Mouse (Mus musculus) embryonic facial prominence, embryonic 11.5 days (tissue): ENCODE measurements around the gene Nags. TPM values are rescaled to one million over a fixed set of nuclear protein-coding genes. Genes with fewer than 3 reads are reported as not detected.
"Not testable (repeated sequence)": the region's sequence is repeated elsewhere in the genome, so short reads cannot be mapped to it uniquely, and the experiment has no call there.

Source experiments
- ATAC-seq: fragments of 200-750 bp; cut with Nextera tagmentation; replicated peaks from 2 replicates; pipeline ENCODE4 v1.8.0; 2017; ENCODE audit warnings: low read depth; ENCODE audit not compliant: insufficient number of reproducible peaks, low FRiP score, low TSS enrichment
- DNase-seq: peaks from one replicate; pipeline ENCODE4 v3.0.0-alpha.2; 2015; ENCODE audit warnings: low spot score
- H3K27ac ChIP-seq: fragments of 300-500 bp; sonication (generic); replicated peaks from 2 replicates; pipeline ENCODE4 v1.5.1; 2014; ENCODE audit warnings: mild to moderate bottlenecking, low read depth, low read length, control low read depth
- H3K27me3 ChIP-seq: fragments of 300-500 bp; sonication (generic); 2 replicates; pipeline ENCODE4 v1.6.1; 2014; ENCODE audit warnings: mild to moderate bottlenecking, low read length, moderate library complexity, mixed read lengths; ENCODE audit not compliant: control insufficient read depth, insufficient read depth
- H3K36me3 ChIP-seq: fragments of 300-500 bp; sonication (generic); replicated peaks from 2 replicates; pipeline ENCODE4 v1.6.1; 2014; ENCODE audit warnings: low read depth, mild to moderate bottlenecking, low read length, moderate library complexity, mixed read lengths; ENCODE audit not compliant: control insufficient read depth, insufficient read depth
- H3K4me1 ChIP-seq: fragments of 300-500 bp; sonication (generic); 2 replicates; pipeline ENCODE4 v1.6.1; 2014; ENCODE audit warnings: low read length, mixed read lengths; ENCODE audit not compliant: control insufficient read depth, insufficient read depth
- H3K4me2 ChIP-seq: fragments of 300-500 bp; sonication (generic); 2 replicates; pipeline ENCODE4 v1.6.1; 2014; ENCODE audit warnings: low read depth, mild to moderate bottlenecking, control low read depth, low read length, moderate library complexity
- H3K4me3 ChIP-seq: fragments of 300-500 bp; sonication (generic); 2 replicates; pipeline ENCODE4 v1.5.1; 2014; ENCODE audit warnings: low read depth, low read length, control low read depth
- H3K9ac ChIP-seq: fragments of 300-500 bp; sonication (generic); replicated peaks from 2 replicates; pipeline ENCODE4 v1.6.1; 2014; ENCODE audit warnings: mild to moderate bottlenecking, control low read depth, low read length
- H3K9me3 ChIP-seq: fragments of 300-500 bp; sonication (generic); replicated peaks from 2 replicates; pipeline ENCODE4 v1.6.1; 2016; ENCODE audit warnings: mild to moderate bottlenecking, low read length, inconsistent platforms, mixed read lengths; ENCODE audit not compliant: control insufficient read depth
- WGBS: fragments of 180-500 bp; shearing (Covaris S2); extraction: QIAGEN DNeasy Blood & Tissue Kit; methylation state at CpG from one replicate; pipeline ENCODE4 v1.1.7; 2014; 5-methylcytosine and 5-hydroxymethylcytosine counted together
- polyA plus RNA-seq: library from polyadenylated mRNA; unstranded; fragments of >200 nt; fragmentation: Nextera tagmentation; extraction: Ambion mirVana; gene quantifications from 2 replicates; pipeline ENCODE4 v1.2.1, GENCODE M21; 2014

The Nags gene
- polyA plus RNA-seq, 1 experiment from 2014 or later, result not detected

DNA sequence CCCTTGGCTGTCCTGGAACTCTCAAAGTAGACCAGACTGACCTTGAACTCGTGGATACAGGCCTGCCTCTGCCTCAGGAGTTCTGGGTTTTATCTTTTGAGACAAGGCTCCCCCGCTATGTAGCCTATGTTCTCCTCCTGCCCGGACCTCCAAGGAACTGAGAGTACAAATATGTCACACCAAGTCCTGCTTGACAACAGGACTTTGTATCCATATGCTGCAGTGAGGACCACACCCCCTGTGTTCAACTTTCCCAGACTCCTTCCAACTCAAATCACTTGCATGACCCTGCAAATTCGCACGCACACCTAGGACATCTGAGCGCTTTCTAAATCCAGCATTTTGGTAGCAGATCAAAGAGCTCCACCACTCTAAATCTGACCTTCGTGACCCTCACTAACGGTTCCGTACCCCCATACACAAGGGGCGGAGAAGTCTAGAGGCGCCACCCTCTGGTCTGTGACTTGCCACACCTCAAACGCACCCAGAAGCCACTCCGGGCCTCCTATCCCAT is 299 bp upstream of the Nags start:
- Histone ChIP-seq H3K27ac (no peak overlapping the region), H3K4me1 (no peaks in the 10 kb centered on the region), H3K4me2 (peak overlapping the region; percentile 43), H3K27me3 (peaks cover 44% of the 10 kb centered on the region), H3K9ac (no peak overlapping the region), H3K4me3 (peak overlapping the region; percentile 24; the same call in 1 of the 2 replicates), H3K9me3 (no peaks in the 10 kb centered on the region), H3K36me3 (no peaks in the 10 kb centered on the region)
- DNase-seq, result no peak
- WGBS, result 27% methylated on average over 13 of the region's 13 CpGs
- ATAC-seq, result no peak

DNA sequence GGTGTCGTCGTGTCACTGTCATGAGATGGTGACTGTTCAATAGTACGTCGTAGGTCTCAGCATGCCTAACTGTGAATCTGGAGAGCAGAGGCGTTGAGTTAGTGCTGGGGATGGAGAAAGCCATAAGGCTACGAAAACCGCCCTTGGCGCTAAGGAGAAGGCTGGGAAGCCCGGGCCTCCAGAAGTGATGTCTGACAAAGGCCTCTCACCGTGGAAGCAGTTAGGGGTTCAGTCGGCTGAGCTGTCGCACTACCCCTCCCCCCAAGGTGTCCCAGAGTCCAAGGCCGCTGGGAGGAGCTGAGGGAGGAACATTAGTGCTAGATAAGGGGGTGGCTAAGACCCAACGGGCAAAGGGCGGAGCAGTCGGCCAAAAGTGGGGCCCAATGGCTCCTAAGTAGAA is 692 bp downstream of the Nags start:
- 4% methylated on average over 16 of the region's 16 CpGs for WGBS
- H3K27ac ChIP-seq, result no peak overlapping the region
- H3K4me3 ChIP-seq, result no peak overlapping the region; the same call in 1 of the 2 replicates
- no peak overlapping the region for H3K9ac ChIP-seq
- H3K9me3 ChIP-seq, result no peaks in the 10 kb centered on the region
- H3K27me3 ChIP-seq, result peaks cover 44% of the 10 kb centered on the region
- no peaks in the 10 kb centered on the region for H3K4me1 ChIP-seq
- no peaks in the 10 kb centered on the region for H3K36me3 ChIP-seq
- DNase-seq (no peak), ATAC-seq (no peak)
- H3K4me2 ChIP-seq, result no peak overlapping the region

DNA sequence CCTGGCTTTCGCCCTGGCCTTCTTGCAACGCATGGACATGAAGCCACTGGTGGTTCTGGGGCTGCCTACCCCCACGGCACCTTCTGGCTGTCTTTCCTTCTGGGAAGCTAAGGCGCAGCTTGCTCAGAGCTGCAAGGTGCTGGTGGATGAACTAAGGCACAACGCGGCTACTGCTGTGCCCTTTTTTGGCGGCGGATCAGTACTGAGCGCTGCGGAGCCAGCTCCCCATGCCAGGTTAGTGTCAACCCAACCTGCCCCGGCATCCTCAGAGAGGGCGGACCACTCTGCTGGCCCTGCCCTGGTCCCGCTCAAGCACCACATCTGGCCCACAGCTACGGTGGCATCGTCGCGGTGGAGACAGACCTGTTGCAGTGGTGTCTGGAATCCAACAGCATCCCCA is 1.2 kb downstream of the Nags start:
- WGBS, result 14% methylated on average over 17 of the region's 17 CpGs
- ATAC-seq (no peak; the same call in 1 of the 2 replicates), DNase-seq (no peak)
- Histone ChIP-seq H3K27me3 (peaks cover 44% of the 10 kb centered on the region), H3K4me2 (no peak overlapping the region), H3K9me3 (no peaks in the 10 kb centered on the region), H3K4me3 (no peak overlapping the region), H3K27ac (no peak overlapping the region), H3K36me3 (no peaks in the 10 kb centered on the region), H3K4me1 (no peaks in the 10 kb centered on the region), H3K9ac (no peak overlapping the region; the same call in 1 of the 2 replicates)

- Histone ChIP-seq H3K4me1 (no peaks in the 10 kb centered on the region), H3K9me3 (no peaks in the 10 kb centered on the region), H3K9ac (no peak overlapping the region), H3K4me2 (no peak overlapping the region), H3K36me3 (no peaks in the 10 kb centered on the region), H3K4me3 (no peak overlapping the region), H3K27ac (no peak overlapping the region), H3K27me3 (peaks cover 44% of the 10 kb centered on the region)
- ATAC-seq, result no peak
- DNase-seq, result no peak
- WGBS, result 12% methylated on average over 34 of the region's 34 CpGs
These were observed 2.1 kb downstream of the Nags start for GRCm38 (mm10) chr11:102147213-102147989.

DNA sequence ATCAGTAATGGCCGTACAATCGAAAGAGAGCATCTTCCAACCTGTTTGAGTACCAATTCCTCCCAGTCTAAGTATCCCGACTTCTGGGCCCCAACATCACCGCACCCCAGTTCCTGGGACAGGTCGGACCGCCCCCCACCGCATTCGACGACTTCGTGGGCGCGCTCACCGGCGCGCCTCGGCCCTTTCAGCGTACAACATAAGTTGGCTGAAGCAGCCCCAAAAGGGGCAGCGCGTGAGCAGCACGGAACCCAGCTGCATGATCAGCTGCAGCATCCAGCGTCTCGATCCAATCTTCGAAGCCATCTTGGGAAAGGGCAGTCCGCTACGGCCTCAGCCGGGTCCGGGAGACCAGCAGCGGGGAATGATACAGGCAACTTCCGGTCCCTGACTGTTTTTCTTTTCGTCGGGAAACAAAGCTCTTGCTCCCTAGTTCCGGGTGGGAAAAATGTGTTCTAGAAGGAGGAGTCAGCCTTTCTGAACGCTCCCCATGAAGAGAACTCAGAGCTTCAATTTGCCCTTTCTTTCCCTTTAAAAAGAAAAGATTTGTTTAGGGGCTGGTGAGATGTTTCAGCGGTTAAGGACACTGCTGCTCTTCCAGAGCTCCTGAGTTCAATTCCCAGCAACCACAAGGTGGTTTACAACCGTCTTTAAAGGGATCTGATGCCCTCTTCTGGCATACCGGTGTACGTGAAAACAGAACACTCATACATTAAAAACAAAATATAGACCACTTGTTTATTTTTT is 10.9 kb downstream of the Nags start, which contains the start of gene Tmem101:
Gene Tmem101, minus strand, starts transcription at position 366 of the 747 bp plus-strand sequence.
- peak within 1 kb of the TSS; percentile 32; the same call in 1 of the 2 replicates for H3K27ac ChIP-seq
- WGBS, result under 1% methylated on average over 37 of the region's 37 CpGs
- peak; percentile 93 for DNase-seq
- H3K9ac ChIP-seq, result peak within 1 kb of the TSS; percentile 75
- peak within 1 kb of the TSS; percentile 88 for H3K4me3 ChIP-seq
- no peaks in the 10 kb centered on the region for H3K4me1 ChIP-seq
- H3K4me2 ChIP-seq, result peak within 1 kb of the TSS; percentile 80
- ATAC-seq, result peak; percentile 77
- no peaks in the 10 kb centered on the region for H3K36me3 ChIP-seq
- no peaks in the 10 kb centered on the region for H3K9me3 ChIP-seq
- H3K27me3 ChIP-seq, result no peaks in the 10 kb centered on the region

DNA sequence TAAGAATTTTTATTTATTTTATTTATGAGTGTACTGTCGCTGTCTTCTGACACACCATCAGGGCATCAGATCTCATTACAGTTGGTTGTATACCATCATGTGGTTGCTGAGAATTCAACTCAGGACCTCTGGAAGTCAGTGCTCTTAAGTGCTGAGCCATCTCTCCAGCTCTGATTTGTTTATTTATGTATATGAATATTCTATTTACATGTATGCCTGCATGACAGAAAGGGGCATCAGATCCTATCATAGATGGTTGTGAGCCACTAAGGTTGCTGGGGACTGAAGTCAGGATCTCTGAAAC is 11.4 kb downstream of the Nags start:
- ATAC-seq (no peak), DNase-seq (no peak)
- H3K27ac ChIP-seq, result no peak overlapping the region
- H3K4me2 ChIP-seq, result no peak overlapping the region
- no peak overlapping the region for H3K9ac ChIP-seq
- H3K36me3 ChIP-seq, result no peaks in the 10 kb centered on the region; the same call in 1 of the 2 replicates
- WGBS, result 13% methylated on average over 1 of the region's 1 CpGs
- no peaks in the 10 kb centered on the region for H3K9me3 ChIP-seq
- no peaks in the 10 kb centered on the region for H3K27me3 ChIP-seq
- H3K4me1 ChIP-seq, result no peaks in the 10 kb centered on the region
- no peak overlapping the region for H3K4me3 ChIP-seq

- not testable (repeated sequence) for H3K27me3 ChIP-seq, H3K9ac ChIP-seq, H3K4me2 ChIP-seq, DNase-seq, H3K4me3 ChIP-seq, ATAC-seq, H3K36me3 ChIP-seq, H3K27ac ChIP-seq, H3K9me3 ChIP-seq, H3K4me1 ChIP-seq
- 74% methylated on average over 2 of the region's 2 CpGs for WGBS
These were observed 12.7 kb downstream of the Nags start for GRCm38 (mm10) chr11:102158024-102158423.

- WGBS, result 77% methylated on average over 5 of the region's 5 CpGs
- Histone ChIP-seq H3K4me1 (no peaks in the 10 kb centered on the region), H3K9ac (no peak overlapping the region), H3K4me3 (no peak overlapping the region), H3K27me3 (no peaks in the 10 kb centered on the region), H3K36me3 (no peaks in the 10 kb centered on the region; the same call in none of the 2 replicates), H3K4me2 (no peak overlapping the region), H3K27ac (no peak overlapping the region), H3K9me3 (no peaks in the 10 kb centered on the region)
- no peak for DNase-seq
- ATAC-seq, result no peak
These were observed 14.5 kb downstream of the Nags start for GRCm38 (mm10) chr11:102159781-102160180.
